Mouse (Mus musculus): ENCODE data around the gene A630076J17Rik. TPM values are rescaled to one million over a fixed set of nuclear protein-coding genes. Genes with fewer than 3 reads are reported as not detected.

Gene A630076J17Rik
- total RNA-seq (2014; fragmentation: Nextera tagmentation) (not detected in 2 replicates), total RNA-seq (2017) (not detected in 2 replicates)

GRCm38 (mm10) chr3:107230527-107230926 lies at the start of gene A630076J17Rik:
TSS of gene A630076J17Rik (plus strand) at chr3:107230614.
- no peak for ATAC-seq (replicated peaks; ENCODE audit: low FRiP score, low TSS enrichment, poor library complexity, severe bottlenecking)

DNA sequence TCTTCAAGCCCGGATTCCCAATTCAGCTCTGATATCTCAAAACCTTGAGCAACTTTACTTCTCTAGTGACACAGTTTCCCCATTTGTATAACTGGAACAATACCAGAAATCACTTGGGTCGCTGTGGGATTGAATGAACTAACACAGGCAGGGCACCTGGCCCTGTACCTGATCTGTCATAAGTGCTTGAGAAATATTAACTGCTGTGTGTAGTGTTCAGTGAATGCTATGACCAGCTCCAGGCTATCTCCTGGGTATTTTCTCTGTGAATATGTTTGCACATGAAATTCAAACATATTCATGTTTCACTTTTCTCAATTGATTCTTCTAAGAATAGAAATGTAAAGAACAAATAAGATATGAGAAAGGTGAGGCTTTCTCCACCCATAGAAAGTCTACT lies 49.6 kb upstream of the A630076J17Rik start:
- no peak for ATAC-seq (replicated peaks; ENCODE audit: low FRiP score, low TSS enrichment, poor library complexity, severe bottlenecking)

- ATAC-seq (replicated peaks; ENCODE audit: low FRiP score, low TSS enrichment, poor library complexity, severe bottlenecking) = no peak
Measured at GRCm38 (mm10) chr3:107182756-107183155, 47.7 kb upstream of the A630076J17Rik start, which contains the start of gene Kcna10. TSS of gene Kcna10 (plus strand) at chr3:107183056.

DNA sequence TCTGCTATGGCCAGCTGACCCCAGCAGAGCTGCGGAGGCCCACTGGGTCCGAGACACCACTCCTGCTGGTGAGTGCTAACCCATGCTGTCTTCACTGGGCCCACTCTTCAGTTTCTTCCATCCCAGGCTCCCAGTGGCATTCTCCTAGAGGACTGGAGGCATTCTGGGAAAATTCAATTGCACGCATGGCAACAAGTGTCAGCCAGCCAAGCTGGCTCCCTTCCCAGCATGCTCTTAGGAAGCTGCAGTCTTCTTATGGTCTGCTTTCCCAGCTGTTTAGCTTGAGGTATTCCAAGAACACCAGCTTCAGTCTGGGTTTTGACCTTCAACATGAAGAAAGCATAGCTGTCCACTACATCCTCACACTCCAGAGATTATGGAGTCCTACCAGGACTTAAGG lies 47.2 kb upstream of the A630076J17Rik start:
- ATAC-seq (replicated peaks; ENCODE audit: low FRiP score, low TSS enrichment, poor library complexity, severe bottlenecking) = no peak

- no peak for ATAC-seq (replicated peaks; ENCODE audit: low FRiP score, low TSS enrichment, poor library complexity, severe bottlenecking)
Measured at GRCm38 (mm10) chr3:107185597-107185996, 44.8 kb upstream of the A630076J17Rik start.

GRCm38 (mm10) chr3:107187022-107187421 lies 43.4 kb upstream of the A630076J17Rik start:
- ATAC-seq (replicated peaks; ENCODE audit: low FRiP score, low TSS enrichment, poor library complexity, severe bottlenecking) = no peak

DNA sequence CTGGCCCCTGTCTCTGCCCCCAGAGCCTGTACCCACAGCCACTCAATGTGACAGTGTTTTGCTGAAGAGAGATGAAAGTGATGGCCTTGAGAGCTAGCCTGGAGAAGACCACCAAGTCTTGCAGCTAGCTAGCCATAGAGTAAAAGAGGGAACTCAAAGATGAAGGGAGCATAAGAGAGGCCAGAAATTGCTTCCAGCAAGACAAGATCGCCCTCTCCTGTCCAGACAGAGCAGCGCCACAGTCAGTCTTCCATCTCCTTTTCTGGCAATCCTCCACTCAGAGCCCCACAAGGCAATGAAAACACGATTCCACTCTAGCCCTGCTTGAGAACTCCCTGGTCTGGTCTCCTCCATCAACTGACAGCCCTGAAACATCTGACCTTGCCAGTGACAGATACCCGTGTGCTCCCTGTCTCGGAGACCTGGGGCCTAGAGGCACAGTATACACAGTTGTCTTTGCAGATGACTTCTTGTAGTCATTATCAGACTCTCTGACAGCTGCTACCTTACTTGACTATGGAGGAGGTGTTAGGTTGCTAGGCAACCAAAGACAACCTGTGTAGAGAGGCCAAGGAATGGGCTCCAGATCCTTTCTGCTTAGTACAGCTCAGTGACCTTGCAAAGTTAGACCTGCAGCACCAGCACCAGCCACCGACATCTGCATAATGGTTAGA lies 42.1 kb upstream of the A630076J17Rik start:
- no peak for ATAC-seq (replicated peaks; ENCODE audit: low FRiP score, low TSS enrichment, poor library complexity, severe bottlenecking)

DNA sequence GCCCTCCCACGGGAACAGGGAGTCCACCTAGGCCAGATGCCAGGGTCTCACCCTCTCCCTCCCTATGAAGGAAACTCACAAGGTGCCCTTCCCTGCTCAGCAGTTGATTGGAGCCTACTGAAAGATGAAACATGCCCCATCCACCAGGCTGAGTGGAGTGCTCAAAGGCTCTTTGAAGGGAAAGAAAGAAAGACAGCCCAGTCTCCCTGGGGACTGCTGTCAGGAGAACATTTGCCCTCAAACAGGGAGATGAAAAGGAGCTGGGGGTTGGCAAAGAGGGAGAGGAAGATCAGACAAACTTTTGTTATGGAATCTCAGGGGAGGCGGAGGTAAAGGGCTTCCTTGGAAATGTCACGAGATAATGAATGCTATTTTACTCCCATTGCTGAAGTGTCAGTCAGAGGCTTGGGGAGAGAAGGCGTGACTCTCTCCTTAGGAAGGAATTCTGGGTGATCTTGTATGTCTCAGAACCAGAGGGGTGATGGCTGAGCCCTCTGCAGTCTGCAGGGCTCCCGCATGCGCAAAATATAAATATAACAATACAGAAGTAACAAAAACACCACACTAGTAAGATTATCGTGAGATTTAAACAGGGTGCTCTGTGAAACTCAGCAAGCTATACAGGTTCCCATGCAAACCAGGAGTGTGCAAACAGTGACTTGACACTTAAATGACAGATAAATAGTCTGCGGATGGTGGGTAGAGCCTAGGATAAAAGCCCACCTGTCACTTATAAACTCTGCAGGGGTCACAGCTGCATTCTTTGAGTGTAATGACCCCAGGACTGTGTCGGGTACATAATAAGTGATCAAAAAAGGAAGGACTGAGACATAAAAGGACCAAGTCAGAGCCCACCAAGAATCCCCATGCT lies 28.9 kb upstream of the A630076J17Rik start:
- no peak for ATAC-seq (replicated peaks; ENCODE audit: low FRiP score, low TSS enrichment, poor library complexity, severe bottlenecking)

DNA sequence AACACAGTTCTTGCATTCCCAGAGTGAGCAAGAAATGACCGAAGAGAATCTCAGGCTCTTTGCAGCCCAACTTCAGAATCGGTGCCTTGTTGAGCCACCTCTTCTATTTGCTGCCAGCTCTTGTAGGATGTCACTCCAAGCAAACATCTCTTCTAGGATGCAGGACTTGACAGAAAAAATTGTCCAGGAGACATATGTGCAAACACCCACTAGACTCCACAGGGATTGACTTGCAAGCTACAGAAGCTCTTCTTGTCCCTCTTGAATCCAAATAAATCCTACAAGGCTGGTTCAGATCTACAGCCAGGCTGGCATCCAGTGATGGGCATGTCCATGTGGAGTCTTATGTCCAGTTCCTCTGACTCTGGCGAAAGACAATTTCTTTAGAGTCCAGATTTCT lies 26.0 kb upstream of the A630076J17Rik start:
- ATAC-seq (replicated peaks; ENCODE audit: low FRiP score, low TSS enrichment, poor library complexity, severe bottlenecking) = no peak

GRCm38 (mm10) chr3:107205170-107205569 lies 25.2 kb upstream of the A630076J17Rik start:
- no peak for ATAC-seq (replicated peaks; ENCODE audit: low FRiP score, low TSS enrichment, poor library complexity, severe bottlenecking)

GRCm38 (mm10) chr3:107205994-107206393 lies 24.4 kb upstream of the A630076J17Rik start:
- ATAC-seq (replicated peaks; ENCODE audit: low FRiP score, low TSS enrichment, poor library complexity, severe bottlenecking) = peak; percentile 78; the same call in 1 of the 2 replicates

DNA sequence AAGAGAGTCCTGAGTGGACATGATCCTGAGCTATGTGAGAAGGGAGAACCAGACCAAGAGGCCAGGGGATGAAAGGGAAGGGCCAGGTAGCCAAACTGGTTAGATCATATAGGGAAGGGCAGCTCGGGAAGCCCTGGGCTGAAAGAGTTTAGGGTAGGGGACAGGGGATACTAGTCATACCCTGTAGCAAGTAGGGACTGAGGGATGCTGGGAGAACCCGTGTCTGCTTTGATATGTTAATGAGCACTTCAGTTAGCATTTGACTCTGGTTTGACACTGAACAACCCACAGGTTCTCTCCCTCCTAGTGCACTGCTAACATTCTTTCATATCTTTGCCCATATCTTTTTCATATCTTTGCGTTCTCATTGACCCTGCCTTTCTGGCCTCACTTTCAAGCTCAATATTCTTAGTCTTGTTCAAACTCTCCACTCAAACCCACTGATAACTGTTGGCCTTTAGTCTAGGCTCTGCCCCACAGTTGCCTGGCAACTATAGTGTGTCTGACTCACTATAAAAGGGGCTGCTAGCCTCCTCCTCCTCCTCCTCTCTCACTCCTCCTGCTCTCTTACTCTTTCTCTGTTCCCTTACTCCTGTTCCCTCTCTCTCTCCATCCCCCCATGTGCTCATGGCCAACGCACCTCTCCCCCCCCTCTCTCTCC lies 23.8 kb upstream of the A630076J17Rik start:
- ATAC-seq (replicated peaks; ENCODE audit: low FRiP score, low TSS enrichment, poor library complexity, severe bottlenecking) = no peak

DNA sequence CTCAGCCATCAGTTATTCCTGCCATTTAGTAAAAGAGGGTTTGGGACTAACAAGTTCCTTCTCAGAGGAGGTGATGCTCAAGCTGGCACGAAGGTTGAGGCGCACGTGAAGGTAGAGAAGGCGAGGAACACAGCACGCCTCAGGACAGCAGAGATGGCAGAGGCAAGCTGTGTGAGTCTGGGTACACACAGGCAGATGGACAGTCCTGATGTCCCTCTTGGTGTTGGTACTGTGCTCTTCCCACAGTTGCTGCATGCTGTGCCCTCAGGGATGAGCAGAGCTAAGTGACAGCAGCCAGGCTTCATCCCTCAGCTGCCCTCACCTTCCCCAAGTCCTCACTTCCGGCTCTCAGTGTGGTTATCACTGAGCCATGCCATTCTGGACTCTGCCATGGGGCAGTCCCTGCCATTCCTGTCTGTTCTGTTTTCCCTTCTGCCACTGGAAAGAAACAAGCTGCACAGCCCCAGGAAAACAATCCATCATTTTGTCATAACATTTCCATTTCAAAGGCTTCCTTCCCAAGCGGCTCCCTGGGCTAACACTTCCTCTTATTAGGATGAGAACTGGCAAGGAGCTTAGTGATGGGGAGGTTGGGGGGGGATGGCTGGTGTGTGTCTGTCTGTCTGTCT lies 22.7 kb upstream of the A630076J17Rik start:
- ATAC-seq (replicated peaks; ENCODE audit: low FRiP score, low TSS enrichment, poor library complexity, severe bottlenecking) = no peak

- ATAC-seq (replicated peaks; ENCODE audit: low FRiP score, low TSS enrichment, poor library complexity, severe bottlenecking) = no peak
Measured at GRCm38 (mm10) chr3:107214606-107215005, 15.8 kb upstream of the A630076J17Rik start.

- ATAC-seq (replicated peaks; ENCODE audit: low FRiP score, low TSS enrichment, poor library complexity, severe bottlenecking) = no peak
Measured at GRCm38 (mm10) chr3:107216400-107217100, 13.9 kb upstream of the A630076J17Rik start.

- no peak for ATAC-seq (replicated peaks; ENCODE audit: low FRiP score, low TSS enrichment, poor library complexity, severe bottlenecking)
Measured at GRCm38 (mm10) chr3:107217101-107217480, 13.3 kb upstream of the A630076J17Rik start.

GRCm38 (mm10) chr3:107218572-107218971 lies 11.8 kb upstream of the A630076J17Rik start:
- no peak for ATAC-seq (replicated peaks; ENCODE audit: low FRiP score, low TSS enrichment, poor library complexity, severe bottlenecking)

- ATAC-seq (replicated peaks; ENCODE audit: low FRiP score, low TSS enrichment, poor library complexity, severe bottlenecking) = no peak
Measured at GRCm38 (mm10) chr3:107221608-107222007, 8.8 kb upstream of the A630076J17Rik start, which contains the start of gene Cym. TSS of gene Cym (minus strand) at chr3:107221732.

GRCm38 (mm10) chr3:107223230-107223629 lies 7.2 kb upstream of the A630076J17Rik start:
- no peak for ATAC-seq (replicated peaks; ENCODE audit: low FRiP score, low TSS enrichment, poor library complexity, severe bottlenecking)

All from megakaryocyte-erythroid progenitor cell, adult 5-6 weeks (primary cell).